Mouse (Mus musculus) myocyte (in vitro differentiated cells): ENCODE measurements around the gene Atxn1l.

ENCODE experiments used
- MYOD1 ChIP-seq, 3 experiments: IDR thresholded peaks; one replicate each; pipeline ENCODE4 v1.6.1; 2011; ENCODE audit warnings: control low read depth in 2 of 3, low read depth in 2 of 3, mild to moderate bottlenecking in 2 of 3, moderate library complexity in 1 of 3; ENCODE audit not compliant: insufficient read length in 2 of 3, control insufficient read depth in 1 of 3
- MYOG ChIP-seq, 3 experiments: IDR thresholded peaks; one replicate each; pipeline ENCODE4 v1.6.1; 2011; ENCODE audit warnings: control low read depth in 2 of 3, low read depth in 2 of 3, mild to moderate bottlenecking in 2 of 3; ENCODE audit not compliant: insufficient read length in 2 of 3, control insufficient read depth in 1 of 3, insufficient read depth in 1 of 3
- POLR2A ChIP-seq: IDR thresholded peaks from one replicate; pipeline ENCODE4 v1.6.1; 2011; ENCODE audit warnings: low read depth, mild to moderate bottlenecking, control low read depth, moderate library complexity; ENCODE audit not compliant: insufficient read length
- POLR2AphosphoS2 ChIP-seq: IDR thresholded peaks from one replicate; pipeline ENCODE4 v1.6.1; 2011; ENCODE audit warnings: low read depth, control low read depth; ENCODE audit not compliant: insufficient read length

DNA sequence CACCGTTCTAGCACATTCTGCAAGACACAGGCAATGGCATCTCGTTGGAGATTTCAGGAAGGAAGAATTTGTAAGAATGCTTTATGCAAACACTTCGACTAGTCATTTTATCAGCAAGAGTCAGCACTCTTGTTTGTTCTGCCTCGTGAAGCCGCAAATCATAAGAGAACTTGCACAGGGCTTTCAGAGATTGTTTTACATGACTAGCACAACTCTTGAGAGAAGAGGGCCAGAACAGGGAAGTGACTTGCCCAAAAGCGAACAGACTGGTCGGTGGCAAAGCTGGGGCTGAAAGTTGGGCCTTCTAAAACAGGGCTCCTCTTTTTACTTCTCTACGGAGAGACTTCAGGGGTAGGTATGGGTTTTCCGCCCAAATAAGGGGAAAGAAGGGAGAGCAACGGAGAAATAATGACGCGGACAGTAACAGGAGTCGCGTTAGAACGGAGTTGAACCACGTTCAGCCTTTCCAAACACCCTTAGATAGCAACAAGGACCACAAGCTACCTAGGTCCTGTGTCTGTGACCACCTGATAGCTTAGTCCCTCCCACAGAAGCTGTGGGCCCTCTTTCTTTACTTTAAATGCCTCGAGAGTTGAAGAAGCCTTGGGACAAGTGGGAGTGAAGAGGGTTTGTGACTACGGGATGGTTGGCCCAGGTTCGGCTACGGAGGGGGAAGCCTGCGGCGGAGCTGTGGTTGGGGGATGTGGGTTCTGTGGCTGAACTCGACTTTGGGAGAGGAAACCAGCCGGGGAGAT is 32.8 kb downstream of the Atxn1l start:
- TF ChIP-seq MYOD1 (IDR thresholded peaks at IDR 0.05; ENCODE audit: control insufficient read depth in 1 of 3, insufficient read length in 2 of 3, low read depth in 2 of 3): no peak
- TF ChIP-seq POLR2A: no peak
- no peak for TF ChIP-seq POLR2AphosphoS2
- no peak for TF ChIP-seq MYOG (IDR thresholded peaks at IDR 0.05; ENCODE audit: control insufficient read depth in 1 of 3, insufficient read depth in 1 of 3, insufficient read length in 2 of 3, low read depth in 2 of 3)
